Mouse (Mus musculus) erythroblast, embryonic 14.5 days (primary cell): ENCODE results near the gene Acsl1.

Source experiments
- GATA1 ChIP-seq: IDR thresholded peaks from 2 replicates; pipeline ENCODE4 v1.6.1; 2012; ENCODE audit warnings: low read length, inconsistent platforms, mixed read lengths
- TAL1 ChIP-seq: IDR thresholded peaks from 3 replicates; pipeline ENCODE4 v1.6.1; 2012; ENCODE audit warnings: low read length, inconsistent platforms, mixed read lengths

- TF ChIP-seq TAL1 (no peak), GATA1 (no peak)
These were observed 91.5 kb downstream of the Acsl1 start for GRCm38 (mm10) chr8:46562333-46562732.
